Mouse (Mus musculus) urinary bladder, adult 18-20 months (tissue): ENCODE measurements around the gene Gm29564.
"Not testable (repeated sequence)": the region's sequence is repeated elsewhere in the genome, so short reads cannot be mapped to it uniquely, and the experiment has no call there.

Source experiments
- DNase-seq, 2 experiments: peaks; one replicate each; pipeline ENCODE4 v3.0.0; 2022; ENCODE audit warnings: low spot score in 2 of 2, mixed read lengths in 2 of 2

The Gm29564 gene

DNA sequence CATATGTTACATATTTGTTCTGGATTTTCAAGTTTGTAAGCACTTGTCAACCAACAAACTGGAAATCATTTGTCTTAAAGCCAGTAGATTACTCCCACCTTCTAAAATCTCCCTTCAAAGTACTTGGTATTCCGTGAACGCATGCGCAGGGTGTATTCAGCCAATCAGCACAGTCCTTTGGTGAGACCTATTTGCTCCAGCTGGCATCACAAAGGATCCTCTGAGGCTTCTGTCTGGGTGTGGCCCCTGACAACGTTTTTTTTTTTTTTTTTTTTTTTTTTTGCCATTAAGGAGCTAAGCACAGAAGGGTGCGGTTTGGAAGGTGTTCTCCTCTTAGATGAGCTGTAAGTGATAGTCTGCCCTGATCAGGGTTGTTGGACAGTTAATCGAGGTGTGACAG is at the start of gene Gm29564:
Gm29564 (plus strand) TSS at position 301 of the 400 bp plus-strand sequence.
- DNase-seq, result not testable (repeated sequence)
